Mouse (Mus musculus) myocyte (in vitro differentiated cells): ENCODE data around the gene H2-Q10.
"Not testable (repeated sequence)": the region's sequence is repeated elsewhere in the genome, so short reads cannot be mapped to it uniquely, and the experiment has no call there.

ENCODE experiments used
- CEBPB ChIP-seq: IDR thresholded peaks from 2 replicates; pipeline ENCODE4 v1.6.1; 2011; ENCODE audit warnings: mild to moderate bottlenecking, moderate library complexity; ENCODE audit not compliant: poor library complexity, insufficient read depth, severe bottlenecking
- E2F4 ChIP-seq: IDR thresholded peaks from one replicate; pipeline ENCODE4 v1.6.1; 2011; ENCODE audit warnings: mild to moderate bottlenecking, control low read depth, moderate library complexity; ENCODE audit not compliant: insufficient read depth
- MYOD1 ChIP-seq, 3 experiments: IDR thresholded peaks; one replicate each; pipeline ENCODE4 v1.6.1; 2011; ENCODE audit warnings: control low read depth in 2 of 3, low read depth in 2 of 3, mild to moderate bottlenecking in 2 of 3, moderate library complexity in 1 of 3; ENCODE audit not compliant: insufficient read length in 2 of 3, control insufficient read depth in 1 of 3
- MYOG ChIP-seq, 3 experiments: IDR thresholded peaks; one replicate each; pipeline ENCODE4 v1.6.1; 2011; ENCODE audit warnings: control low read depth in 2 of 3, low read depth in 2 of 3, mild to moderate bottlenecking in 2 of 3; ENCODE audit not compliant: insufficient read length in 2 of 3, control insufficient read depth in 1 of 3, insufficient read depth in 1 of 3
- POLR2A ChIP-seq: IDR thresholded peaks from one replicate; pipeline ENCODE4 v1.6.1; 2011; ENCODE audit warnings: low read depth, mild to moderate bottlenecking, control low read depth, moderate library complexity; ENCODE audit not compliant: insufficient read length
- POLR2AphosphoS2 ChIP-seq: IDR thresholded peaks from one replicate; pipeline ENCODE4 v1.6.1; 2011; ENCODE audit warnings: low read depth, control low read depth; ENCODE audit not compliant: insufficient read length
- REST ChIP-seq: IDR thresholded peaks from one replicate; pipeline ENCODE4 v1.6.1; 2011; ENCODE audit warnings: mild to moderate bottlenecking, control low read depth, moderate library complexity; ENCODE audit not compliant: insufficient read depth, insufficient read length
- TCF12 ChIP-seq: IDR thresholded peaks from one replicate; pipeline ENCODE4 v1.6.1; 2011; ENCODE audit warnings: mild to moderate bottlenecking, control low read depth; ENCODE audit not compliant: poor library complexity, insufficient read depth, severe bottlenecking

DNA sequence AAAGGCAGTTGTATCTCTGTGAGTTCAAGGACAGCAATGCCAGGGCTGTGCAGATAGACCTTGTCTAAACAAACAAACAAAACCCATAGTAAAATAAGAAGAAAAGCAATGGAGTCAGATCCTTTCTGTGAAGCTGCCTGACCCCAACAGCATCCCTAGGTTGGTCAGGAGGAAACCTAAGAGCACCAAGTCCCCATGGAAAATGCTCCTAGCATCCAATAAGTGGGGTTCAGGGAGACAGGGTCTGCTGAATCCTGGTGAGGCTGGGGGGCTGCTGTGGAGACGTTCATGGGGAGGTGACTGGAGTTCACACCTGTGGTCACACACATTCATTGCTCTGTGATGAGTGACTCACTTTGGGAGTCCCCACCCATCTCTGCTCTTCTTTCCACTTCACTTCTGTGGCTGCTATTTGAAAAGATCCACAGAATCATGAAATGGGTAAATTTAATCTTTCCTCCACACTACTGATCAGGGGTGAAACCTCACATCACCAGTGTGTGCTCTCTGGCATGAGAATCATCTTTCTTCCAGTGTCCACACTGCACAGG lies 32.4 kb upstream of the H2-Q10 start:
- TF ChIP-seq POLR2A; MYOD1 (IDR thresholded peaks at IDR 0.05; ENCODE audit: control insufficient read depth in 1 of 3, insufficient read length in 2 of 3, low read depth in 2 of 3); TCF12; REST; E2F4; MYOG (IDR thresholded peaks at IDR 0.05; ENCODE audit: control insufficient read depth in 1 of 3, insufficient read depth in 1 of 3, insufficient read length in 2 of 3, low read depth in 2 of 3); POLR2AphosphoS2; CEBPB: not testable (repeated sequence)
